Comparison of ENCODE assay signal across 9 mouse cellular contexts in the genomic region with DNA sequence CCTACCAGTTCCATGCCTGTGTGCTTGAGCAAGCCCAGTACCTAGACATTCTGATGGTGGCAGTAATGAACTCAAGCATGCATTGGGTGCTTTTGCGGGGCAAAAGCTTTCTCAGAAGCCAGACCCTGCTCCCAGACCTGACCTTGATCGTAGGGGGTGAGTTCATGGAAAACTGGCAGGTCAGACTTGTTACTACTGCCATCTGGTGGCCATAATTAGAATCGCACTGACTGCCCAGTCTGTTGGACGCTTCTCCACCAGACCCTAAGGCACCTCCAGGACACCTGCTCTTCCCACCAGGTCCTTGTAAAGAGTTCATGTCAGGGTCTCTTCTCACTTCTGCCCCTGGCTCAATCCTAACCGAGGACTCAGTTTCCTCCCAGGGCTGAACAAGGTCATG. TPM values are rescaled to one million over a fixed set of nuclear protein-coding genes. Genes with fewer than 3 reads are reported as not detected.
DNase-seq lines count a peak whose midpoint lies in the region; ATAC-seq and TF ChIP-seq lines count a peak whose summit lies in the region.
"Had no signal": no experiment of that assay in that cellular context is flagged by ENCODE, and none has a peak within 500 bp of the region (broad histone marks: within the 10 kb centered on the region; RNA-seq: fewer than 3 reads in every experiment).

No protein-coding gene starts in this region.

- TF ChIP-seq RAD21 in CH12.LX (IDR thresholded peaks at IDR 0.05; ENCODE audit: low read depth, low read length), result peak; percentile 76

- TF ChIP-seq POLR2A in CH12.LX (IDR thresholded peaks at IDR 0.05; ENCODE audit: low read depth, low read length), result no peak

- no peaks in the 10 kb centered on the region for H3K36me3 ChIP-seq in forebrain, embryonic 11.5 days (ENCODE audit: control insufficient read depth, insufficient read depth, low read length)
- H3K36me3 ChIP-seq in forebrain, embryonic 12.5 days (replicated peaks), result no peaks in the 10 kb centered on the region; the same call in 1 of the 2 replicates
- H3K36me3 ChIP-seq in CH12.LX (replicated peaks in 1 of 2; ENCODE audit: control insufficient read depth in 1 of 2, insufficient read depth in 1 of 2, low read length in 1 of 2), result no peaks in the 10 kb centered on the region
- H3K36me3 ChIP-seq: liver, embryonic 15.5 days had no signal

- H3K27me3 ChIP-seq in forebrain, embryonic 11.5 days (ENCODE audit: control insufficient read depth, insufficient read depth, low read length), result no peaks in the 10 kb centered on the region; the same call in 1 of the 2 replicates
- peaks cover 39% of the 10 kb centered on the region for H3K27me3 ChIP-seq in forebrain, embryonic 12.5 days
- peaks cover 55% of the 10 kb centered on the region for H3K27me3 ChIP-seq in CH12.LX (replicated peaks)

- no peak for ATAC-seq in forebrain, embryonic 11.5 days (replicated peaks; ENCODE audit: low FRiP score)
- ATAC-seq in forebrain, embryonic 12.5 days (ENCODE audit: low FRiP score), result no peak
- ATAC-seq in cerebellum, adult (ENCODE audit: insufficient number of reproducible peaks, low FRiP score, low TSS enrichment), result peak; percentile 43; the same call in 1 of the 2 replicates

- peak; percentile 75 for DNase-seq in forebrain, embryonic 11.5 days (ENCODE audit: low spot score)
- peak; percentile 65 for DNase-seq in CH12.LX (ENCODE audit: extremely low read depth)
- DNase-seq in gastrocnemius, adult 2 months, result peak; percentile 62
- peak; percentile 73 for DNase-seq in kidney, postnatal 14 days
- peak; percentile 46 to 60 for DNase-seq in lung, adult 18-20 months
- DNase-seq in retina, postnatal 7 days (ENCODE audit: low read depth, low spot score), result peak; percentile 64

- H3K27ac ChIP-seq in forebrain, embryonic 11.5 days (ENCODE audit: low read depth, low read length), result no peak overlapping the region
- no peak overlapping the region for H3K27ac ChIP-seq in forebrain, embryonic 12.5 days
- no peak overlapping the region for H3K27ac ChIP-seq in CH12.LX (ENCODE audit: insufficient read depth, low read depth)
- peak overlapping the region; percentile 70 for H3K27ac ChIP-seq in gastrocnemius, adult 2 months
- H3K27ac ChIP-seq: liver, embryonic 15.5 days had no signal

- no peaks in the 10 kb centered on the region for H3K9me3 ChIP-seq in forebrain, embryonic 11.5 days (ENCODE audit: control insufficient read depth, low read length)
- H3K9me3 ChIP-seq in forebrain, embryonic 12.5 days, result no peaks in the 10 kb centered on the region
- peaks cover 14% of the 10 kb centered on the region for H3K9me3 ChIP-seq in CH12.LX (replicated peaks; ENCODE audit: low read length)
- H3K9me3 ChIP-seq: liver, embryonic 15.5 days had no signal

- no peak for TF ChIP-seq EP300 in CH12.LX (IDR thresholded peaks at IDR 0.05; ENCODE audit: low read length)

- H3K79me2 ChIP-seq in CH12.LX (replicated peaks; ENCODE audit: control insufficient read depth, extremely low read depth, insufficient read depth, poor library complexity, severe bottlenecking), result no peaks in the 10 kb centered on the region

- no peaks in the 10 kb centered on the region for H3K4me1 ChIP-seq in forebrain, embryonic 11.5 days (replicated peaks; ENCODE audit: control insufficient read depth, insufficient read depth, low read length)
- 0 out of 2 replicates have a peak, but pooled peaks cover 4% of the 10 kb centered on the region for H3K4me1 ChIP-seq in forebrain, embryonic 12.5 days
- peaks cover 8 to 22% of the 10 kb centered on the region in 2 experiments for H3K4me1 ChIP-seq in CH12.LX (ENCODE audit: control insufficient read depth in 1 of 2, insufficient read depth in 2 of 2)

- dilution Hi-C loops in CH12.LX (cut with MboI; ENCODE audit: extremely low pct_ligation_motif_present, extremely low pct_unique_long_range_greater_than_20kb, low sequenced_read_pairs), result no loop called here

- intact Hi-C loops in gastrocnemius, adult 2 months (cut with DNase I), result loop anchor here (2.0 kb wide), 1 partner anchor 89 kb away; no protein-coding TSS in a partner anchor

- H3K4me3 ChIP-seq in forebrain, embryonic 11.5 days (ENCODE audit: low read depth, low read length), result no peak overlapping the region
- H3K4me3 ChIP-seq in forebrain, embryonic 12.5 days (replicated peaks), result no peak overlapping the region
- peak overlapping the region in 1 of 3 experiments; percentile 6 for H3K4me3 ChIP-seq in CH12.LX (replicated peaks in 1 of 3; ENCODE audit: low read depth in 2 of 3, low read length in 2 of 3, poor library complexity in 1 of 3)
- H3K4me3 ChIP-seq in gastrocnemius, adult 2 months, result peak overlapping the region; percentile 41; the same call in 1 of the 2 replicates
- H3K4me3 ChIP-seq: liver, embryonic 15.5 days had no signal

- WGBS in forebrain, embryonic 11.5 days, result 6% methylated on average over 5 of the region's 5 CpGs
- 2% methylated on average over 5 of the region's 5 CpGs for WGBS in forebrain, embryonic 12.5 days

- no peak overlapping the region for H3K4me2 ChIP-seq in forebrain, embryonic 11.5 days (ENCODE audit: low read depth, low read length, severe bottlenecking)
- no peak overlapping the region for H3K4me2 ChIP-seq in forebrain, embryonic 12.5 days
- H3K4me2 ChIP-seq in CH12.LX (ENCODE audit: insufficient read depth, low read depth, poor library complexity, severe bottlenecking), result peak overlapping the region; percentile 53; the same call in 1 of the 2 replicates
- H3K4me2 ChIP-seq: liver, embryonic 15.5 days had no signal

- in situ Hi-C loops in CH12.LX (cut with MboI; ENCODE audit: low pct_ligation_motif_present, low pct_unique_long_range_greater_than_20kb, low sequenced_read_pairs), result no loop called here

- H3K9ac ChIP-seq in forebrain, embryonic 11.5 days (ENCODE audit: low read length), result no peak overlapping the region
- H3K9ac ChIP-seq in forebrain, embryonic 12.5 days, result no peak overlapping the region
- H3K9ac ChIP-seq in CH12.LX (ENCODE audit: insufficient read depth, low read depth), result no peak overlapping the region
- H3K9ac ChIP-seq: liver, embryonic 15.5 days had no signal

- TF ChIP-seq CTCF in CH12.LX (conservative IDR thresholded peaks at IDR 0.05 in 1 of 2, IDR thresholded peaks at IDR 0.05 in 1 of 2; ENCODE audit: low read depth in 2 of 2, low read length in 2 of 2), result peak; percentile 85 to 95
- peak; percentile 91 for TF ChIP-seq CTCF in gastrocnemius, adult 2 months (IDR thresholded peaks at IDR 0.05)

TF ChIP-seq in CH12.LX, 34 proteins besides CTCF, POLR2A, EP300 and RAD21:
- no peak for TF ChIP-seq ZMIZ1 (IDR thresholded peaks at IDR 0.05; ENCODE audit: low read depth, low read length)
- peak; percentile 85 for TF ChIP-seq SMC3 (IDR thresholded peaks at IDR 0.05; ENCODE audit: low read depth, low read length)

RNA-seq across cellular contexts. Expression of a gene that starts 34.5 kb away (rescaled TPM):
- polyA plus RNA-seq in forebrain, embryonic 11.5 days (2014; fragmentation: Nextera tagmentation; extraction: Ambion mirVana), result 2.2 and 2.7 TPM in 2 replicates
- polyA plus RNA-seq in forebrain, embryonic 12.5 days (2016; fragmentation: Nextera tagmentation; extraction: Ambion mirVana), result 6.1 and 6.4 TPM in 2 replicates
- total RNA-seq in CH12.LX (2012; rRNA removed), result 0.04 and 0.08 TPM in 2 replicates
- total RNA-seq in CH12.LX (2014; rRNA removed), result not detected in 2 replicates
- 0.04 TPM in 1 of 2 replicates, not detected in the other for polyA plus RNA-seq in CH12.LX (2012; ENCODE audit: insufficient read length, low read depth)
- under 1 TPM; 0.06 to 0.10 TPM for total RNA-seq in gastrocnemius, adult 2 months (2021)

RNA-seq across cellular contexts. Expression of a gene that starts 35.4 kb away (rescaled TPM):
- 153 TPM in 2 replicates for polyA plus RNA-seq in forebrain, embryonic 11.5 days (2014; fragmentation: Nextera tagmentation; extraction: Ambion mirVana)
- 130 and 131 TPM in 2 replicates for polyA plus RNA-seq in forebrain, embryonic 12.5 days (2016; fragmentation: Nextera tagmentation; extraction: Ambion mirVana)
- 73.6 and 89.1 TPM in 2 replicates for total RNA-seq in CH12.LX (2012; rRNA removed)
- 52.5 and 62.3 TPM in 2 replicates for total RNA-seq in CH12.LX (2014; rRNA removed)
- polyA plus RNA-seq in CH12.LX (2012; ENCODE audit: insufficient read length, low read depth), result 77.3 and 91.5 TPM in 2 replicates
- total RNA-seq in gastrocnemius, adult 2 months (2021), result 100 to 1,000 TPM; 157 to 173 TPM

RNA-seq across cellular contexts. Expression of a gene that starts 35.5 kb away (rescaled TPM):
- 56.7 and 59.1 TPM in 2 replicates for polyA plus RNA-seq in forebrain, embryonic 11.5 days (2014; fragmentation: Nextera tagmentation; extraction: Ambion mirVana)
- polyA plus RNA-seq in forebrain, embryonic 12.5 days (2016; fragmentation: Nextera tagmentation; extraction: Ambion mirVana), result 53.8 and 55.3 TPM in 2 replicates
- 47.6 and 61.6 TPM in 2 replicates for total RNA-seq in CH12.LX (2012; rRNA removed)
- 45.1 and 51.4 TPM in 2 replicates for total RNA-seq in CH12.LX (2014; rRNA removed)
- polyA plus RNA-seq in CH12.LX (2012; ENCODE audit: insufficient read length, low read depth), result 75.7 and 76.8 TPM in 2 replicates
- total RNA-seq in gastrocnemius, adult 2 months (2021), result 10 to 100 TPM; 29.7 to 34.0 TPM
